Mouse (Mus musculus): ENCODE results near the gene Cd248. TPM values are rescaled to one million over a fixed set of nuclear protein-coding genes. Genes with fewer than 3 reads are reported as not detected.

Cd248 gene
- polyA plus RNA-seq, 1 experiment from 2014 or later, result 15.2 TPM

DNA sequence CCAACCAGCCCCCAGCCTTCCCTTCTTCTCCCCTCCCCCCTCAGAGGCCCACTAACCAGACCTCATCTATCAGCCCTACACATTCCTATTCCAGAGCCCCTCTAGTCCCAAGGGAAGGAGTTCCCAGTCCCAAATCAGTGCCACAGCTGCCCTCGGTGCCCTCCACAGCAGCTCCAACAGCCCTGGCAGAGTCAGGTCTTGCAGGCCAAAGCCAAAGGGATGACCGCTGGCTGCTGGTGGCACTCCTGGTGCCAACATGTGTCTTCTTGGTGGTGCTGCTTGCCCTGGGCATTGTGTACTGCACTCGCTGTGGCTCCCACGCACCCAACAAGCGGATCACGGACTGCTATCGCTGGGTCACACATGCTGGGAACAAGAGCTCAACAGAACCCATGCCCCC lies 2.1 kb downstream of the Cd248 start:
- Histone ChIP-seq H3K9ac (replicated peaks) (no peak overlapping the region), H3K36me3 (no peaks in the 10 kb centered on the region), H3K27ac (no peak overlapping the region), H3K4me1 (replicated peaks) (peaks cover 44% of the 10 kb centered on the region), H3K9me3 (no peaks in the 10 kb centered on the region), H3K4me2 (replicated peaks) (0 out of 2 replicates have a peak overlapping the region, but pooled peaks have one; percentile 9), H3K4me3 (replicated peaks) (peak overlapping the region; percentile 3), H3K27me3 (peaks cover 75% of the 10 kb centered on the region)
- ATAC-seq, result no peak
- WGBS, result 85% methylated on average over 7 of the region's 7 CpGs

- Histone ChIP-seq H3K27ac (peak overlapping the region; percentile 52), H3K9ac (replicated peaks) (peak overlapping the region; percentile 63), H3K9me3 (no peaks in the 10 kb centered on the region), H3K4me3 (replicated peaks) (peak overlapping the region; percentile 42), H3K4me1 (replicated peaks) (peaks cover 44% of the 10 kb centered on the region), H3K36me3 (no peaks in the 10 kb centered on the region), H3K27me3 (peaks cover 70% of the 10 kb centered on the region), H3K4me2 (replicated peaks) (peak overlapping the region; percentile 62)
- ATAC-seq, result no peak
- 10% methylated on average over 11 of the region's 11 CpGs for WGBS
Observed at GRCm38 (mm10) chr19:5071077-5071476, 3.2 kb downstream of the Cd248 start.

DNA sequence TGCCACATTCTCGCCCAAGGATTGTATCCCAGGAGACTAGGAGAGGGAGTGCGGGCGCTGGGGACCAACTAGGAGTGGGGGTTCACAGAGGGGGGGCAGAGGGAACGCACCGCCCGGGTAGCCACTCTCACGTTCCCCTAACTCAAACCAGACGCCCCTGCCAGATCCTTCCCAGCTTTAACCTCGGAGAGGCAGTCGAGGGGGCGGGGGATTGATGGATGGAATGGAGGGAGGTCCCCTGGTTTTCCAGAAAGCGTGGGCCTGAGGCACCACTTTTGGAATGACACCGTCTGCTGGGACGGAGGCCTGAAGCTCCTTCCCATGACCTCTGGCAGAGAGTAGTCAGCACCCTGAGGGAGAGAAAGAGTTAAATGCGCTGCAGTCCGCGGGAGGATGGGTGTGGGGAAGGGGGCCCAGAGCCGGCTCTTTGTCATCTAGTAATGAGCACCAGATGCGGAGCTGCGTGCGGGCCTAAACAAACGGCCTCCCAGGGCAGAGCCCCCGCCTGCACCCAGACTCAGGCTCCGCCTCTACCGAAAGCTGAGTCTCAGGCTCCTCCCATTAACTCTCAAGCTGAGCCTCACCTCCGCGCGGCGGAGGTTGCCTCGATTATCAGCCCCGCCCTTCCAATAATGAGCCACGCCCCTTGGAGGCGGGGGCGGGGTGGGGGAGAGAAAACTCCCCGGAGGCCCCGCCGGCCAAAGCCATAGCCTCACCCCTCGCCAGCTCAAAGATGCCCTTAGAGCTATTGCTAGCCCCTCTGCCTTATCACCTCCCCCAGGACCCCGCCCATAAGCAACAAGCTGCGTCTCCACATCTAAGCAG lies 3.9 kb downstream of the Cd248 start:
- Histone ChIP-seq H3K36me3 (no peaks in the 10 kb centered on the region), H3K9ac (replicated peaks) (peak overlapping the region; percentile 63), H3K4me2 (replicated peaks) (peak overlapping the region; percentile 62), H3K4me1 (replicated peaks) (peaks cover 44% of the 10 kb centered on the region), H3K27me3 (peaks cover 63% of the 10 kb centered on the region), H3K4me3 (replicated peaks) (peak overlapping the region; percentile 42), H3K9me3 (no peaks in the 10 kb centered on the region), H3K27ac (peak overlapping the region; percentile 52)
- ATAC-seq, result peak; percentile 82
- under 1% methylated on average over 40 of the region's 40 CpGs for WGBS

- peak overlapping the region; percentile 63; the same call in 1 of the 2 replicates for H3K9ac ChIP-seq (replicated peaks)
- peak overlapping the region; percentile 62 for H3K4me2 ChIP-seq (replicated peaks)
- H3K27ac ChIP-seq, result no peak overlapping the region
- ATAC-seq, result peak; percentile 26
- no peaks in the 10 kb centered on the region for H3K9me3 ChIP-seq
- H3K36me3 ChIP-seq, result no peaks in the 10 kb centered on the region
- WGBS, result 2% methylated on average over 20 of the region's 20 CpGs
- peak overlapping the region; percentile 42 for H3K4me3 ChIP-seq (replicated peaks)
- H3K27me3 ChIP-seq, result peaks cover 56% of the 10 kb centered on the region
- peaks cover 38% of the 10 kb centered on the region for H3K4me1 ChIP-seq (replicated peaks)
Observed at GRCm38 (mm10) chr19:5072389-5073019, 4.6 kb downstream of the Cd248 start.

GRCm38 (mm10) chr19:5073028-5073427 lies 5.2 kb downstream of the Cd248 start:
- Histone ChIP-seq H3K9me3 (no peaks in the 10 kb centered on the region), H3K4me2 (replicated peaks) (peak overlapping the region; percentile 62), H3K9ac (replicated peaks) (no peak overlapping the region), H3K27me3 (peaks cover 51% of the 10 kb centered on the region), H3K4me3 (replicated peaks) (peak overlapping the region; percentile 42; the same call in 1 of the 2 replicates), H3K4me1 (replicated peaks) (peaks cover 33% of the 10 kb centered on the region), H3K27ac (no peak overlapping the region), H3K36me3 (no peaks in the 10 kb centered on the region)
- ATAC-seq, result peak; percentile 6; the same call in 1 of the 2 replicates
- under 1% methylated on average over 15 of the region's 15 CpGs for WGBS

DNA sequence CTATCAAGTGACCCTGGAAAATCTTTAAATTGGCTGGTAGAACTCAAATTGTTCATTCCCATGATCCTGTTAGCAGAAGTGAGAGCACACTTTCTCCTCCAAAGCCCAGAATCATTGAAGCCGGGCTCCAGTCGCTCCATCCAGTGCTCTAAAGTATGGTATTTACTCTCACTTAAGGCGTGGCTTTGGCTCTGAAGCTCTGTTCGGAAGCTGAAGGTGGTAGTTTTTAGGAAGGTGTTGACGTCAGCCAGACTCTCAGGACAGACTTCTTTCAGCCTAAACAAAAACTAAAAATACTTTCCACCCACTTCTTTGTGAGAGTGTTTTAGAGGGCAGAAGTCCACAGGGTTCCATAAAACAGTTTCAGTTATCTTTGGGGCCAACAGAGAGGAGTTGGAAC lies 5.6 kb downstream of the Cd248 start:
- 51% methylated on average over 5 of the region's 5 CpGs for WGBS
- Histone ChIP-seq H3K4me1 (replicated peaks) (peaks cover 28% of the 10 kb centered on the region), H3K4me2 (replicated peaks) (no peak overlapping the region), H3K36me3 (no peaks in the 10 kb centered on the region), H3K9ac (replicated peaks) (no peak overlapping the region), H3K27me3 (peaks cover 47% of the 10 kb centered on the region), H3K27ac (no peak overlapping the region), H3K9me3 (no peaks in the 10 kb centered on the region), H3K4me3 (replicated peaks) (no peak overlapping the region)
- ATAC-seq, result no peak

DNA sequence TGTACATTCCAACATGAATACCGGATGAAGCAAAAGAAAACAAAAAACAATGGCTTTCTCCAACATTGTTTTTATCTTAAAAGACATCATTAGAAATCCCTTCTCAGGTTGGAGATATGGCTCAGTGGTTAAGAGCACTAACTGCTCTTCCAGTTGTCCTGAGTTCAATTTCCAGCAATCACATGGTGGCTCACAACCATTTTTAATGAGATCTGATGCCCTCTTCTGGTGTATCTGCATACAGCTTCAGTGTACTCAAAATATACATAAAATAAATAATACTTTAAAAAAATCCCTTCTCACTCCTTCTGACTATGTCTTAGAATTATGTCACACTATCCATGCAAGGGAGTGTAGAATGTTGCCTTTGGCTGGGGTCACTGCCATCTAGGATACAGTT lies 11.4 kb downstream of the Cd248 start:
- H3K4me1 ChIP-seq (replicated peaks), result no peaks in the 10 kb centered on the region

DNA sequence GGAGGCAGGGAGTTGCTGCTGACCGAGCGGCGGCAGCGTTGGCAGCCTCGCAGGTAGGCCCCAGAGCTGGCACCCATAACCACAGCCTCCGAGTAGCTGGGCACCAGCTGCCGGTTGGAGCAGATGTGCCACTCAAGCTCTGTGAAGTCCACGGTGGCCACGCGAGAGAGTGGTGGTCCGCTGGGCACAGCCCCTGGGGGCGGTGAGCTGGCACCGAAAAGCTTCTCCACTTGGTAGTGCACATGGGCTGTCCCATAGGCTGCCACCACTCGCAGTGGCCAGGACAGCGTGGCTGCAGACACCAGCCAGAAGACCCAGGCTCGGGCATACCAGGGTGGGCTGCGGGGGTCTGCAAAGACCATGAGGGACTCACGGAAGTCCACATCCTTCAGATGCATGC lies 14.1 kb downstream of the Cd248 start:
- Histone ChIP-seq H3K9ac (replicated peaks) (no peak overlapping the region), H3K36me3 (no peaks in the 10 kb centered on the region), H3K9me3 (no peaks in the 10 kb centered on the region), H3K27ac (no peak overlapping the region), H3K27me3 (peaks cover 72% of the 10 kb centered on the region), H3K4me3 (replicated peaks) (no peak overlapping the region), H3K4me2 (replicated peaks) (no peak overlapping the region), H3K4me1 (replicated peaks) (peaks cover 11% of the 10 kb centered on the region)
- no peak for ATAC-seq
- 70% methylated on average over 18 of the region's 18 CpGs for WGBS

More for the DNA sequence above, 11.4 kb downstream of the Cd248 start:
- H3K9me3 ChIP-seq, result no peaks in the 10 kb centered on the region
- WGBS, result 98% methylated on average over 1 of the region's 1 CpGs
- H3K27me3 ChIP-seq, result peaks cover 61% of the 10 kb centered on the region
- H3K36me3 ChIP-seq, result no peaks in the 10 kb centered on the region
- no peak overlapping the region for H3K4me3 ChIP-seq (replicated peaks)
- H3K9ac ChIP-seq (replicated peaks), result no peak overlapping the region
- no peak for ATAC-seq
- H3K27ac ChIP-seq, result no peak overlapping the region
- no peak overlapping the region for H3K4me2 ChIP-seq (replicated peaks)

DNA sequence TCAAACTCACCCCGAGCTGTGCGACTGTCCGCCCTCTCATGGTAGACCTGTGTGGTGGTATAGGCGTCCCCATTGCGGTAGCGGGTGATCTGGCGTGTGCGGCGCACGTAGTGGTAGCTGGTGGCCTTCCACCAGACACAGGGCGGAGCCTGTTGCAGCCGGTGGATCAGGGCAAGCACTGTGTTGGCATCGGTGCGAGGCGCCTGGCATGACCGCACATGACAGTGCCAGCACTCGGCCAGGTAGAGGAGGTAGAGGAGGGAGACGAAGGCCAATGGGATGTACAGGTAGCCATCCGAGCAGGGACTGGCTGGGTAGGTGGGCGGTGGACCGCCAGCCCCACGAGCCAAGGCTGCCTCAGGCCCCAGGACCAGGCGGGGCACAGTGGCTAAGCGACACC lies 14.7 kb downstream of the Cd248 start:
- no peak overlapping the region for H3K9ac ChIP-seq (replicated peaks)
- H3K27me3 ChIP-seq, result peaks cover 72% of the 10 kb centered on the region
- H3K36me3 ChIP-seq, result no peaks in the 10 kb centered on the region
- H3K9me3 ChIP-seq, result no peaks in the 10 kb centered on the region
- H3K4me1 ChIP-seq (replicated peaks), result peaks cover 17% of the 10 kb centered on the region
- no peak overlapping the region for H3K4me3 ChIP-seq (replicated peaks)
- no peak for ATAC-seq
- no peak overlapping the region for H3K27ac ChIP-seq
- 72% methylated on average over 24 of the region's 24 CpGs for WGBS
- H3K4me2 ChIP-seq (replicated peaks), result no peak overlapping the region

- peak overlapping the region; percentile 76 for H3K4me2 ChIP-seq (replicated peaks)
- WGBS, result 83% methylated on average over 3 of the region's 3 CpGs
- ATAC-seq, result no peak
- no peak overlapping the region for H3K27ac ChIP-seq
- H3K36me3 ChIP-seq, result no peaks in the 10 kb centered on the region
- H3K4me1 ChIP-seq (replicated peaks), result peaks cover 25% of the 10 kb centered on the region
- no peaks in the 10 kb centered on the region for H3K9me3 ChIP-seq
- peak overlapping the region; percentile 50 for H3K4me3 ChIP-seq (replicated peaks)
- peaks cover 72% of the 10 kb centered on the region for H3K27me3 ChIP-seq
- H3K9ac ChIP-seq (replicated peaks), result no peak overlapping the region
Observed at GRCm38 (mm10) chr19:5083961-5084833, 16.3 kb downstream of the Cd248 start.

DNA sequence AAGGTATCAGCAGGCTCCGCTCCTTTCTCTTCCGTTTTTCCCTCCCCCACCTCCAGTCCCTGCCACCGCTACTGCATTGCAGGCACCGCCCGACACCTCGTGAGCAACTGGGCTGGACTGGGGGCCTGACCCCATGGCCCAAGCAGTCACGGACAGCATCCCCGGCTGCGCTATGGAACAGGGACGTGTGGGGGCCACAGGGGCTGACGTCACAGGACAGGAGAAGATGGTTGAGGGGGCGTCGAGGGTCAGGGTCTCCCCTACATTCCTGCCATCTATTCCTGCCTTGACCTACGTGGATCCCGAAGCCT lies 16.9 kb downstream of the Cd248 start:
- peaks cover 68% of the 10 kb centered on the region for H3K27me3 ChIP-seq
- no peaks in the 10 kb centered on the region for H3K9me3 ChIP-seq
- no peaks in the 10 kb centered on the region for H3K36me3 ChIP-seq
- WGBS, result 6% methylated on average over 15 of the region's 15 CpGs
- ATAC-seq, result no peak
- peak overlapping the region; percentile 50 for H3K4me3 ChIP-seq (replicated peaks)
- peaks cover 30% of the 10 kb centered on the region for H3K4me1 ChIP-seq (replicated peaks)
- peak overlapping the region; percentile 76 for H3K4me2 ChIP-seq (replicated peaks)
- no peak overlapping the region for H3K27ac ChIP-seq
- H3K9ac ChIP-seq (replicated peaks), result peak overlapping the region; percentile 68
